Mouse (Mus musculus): Measurements from ENCODE around the gene Ndst2. TPM values are rescaled to one million over a fixed set of nuclear protein-coding genes. Genes with fewer than 3 reads are reported as not detected.

Gene Ndst2
- polyA plus RNA-seq, 1 experiment from 2014 or later, result 24.5 TPM

GRCm38 (mm10) chr14:20694185-20694883, 40.0 kb downstream of the Ndst2 start:
- peaks cover 57% of the 10 kb centered on the region for H3K36me3 ChIP-seq (replicated peaks)

DNA sequence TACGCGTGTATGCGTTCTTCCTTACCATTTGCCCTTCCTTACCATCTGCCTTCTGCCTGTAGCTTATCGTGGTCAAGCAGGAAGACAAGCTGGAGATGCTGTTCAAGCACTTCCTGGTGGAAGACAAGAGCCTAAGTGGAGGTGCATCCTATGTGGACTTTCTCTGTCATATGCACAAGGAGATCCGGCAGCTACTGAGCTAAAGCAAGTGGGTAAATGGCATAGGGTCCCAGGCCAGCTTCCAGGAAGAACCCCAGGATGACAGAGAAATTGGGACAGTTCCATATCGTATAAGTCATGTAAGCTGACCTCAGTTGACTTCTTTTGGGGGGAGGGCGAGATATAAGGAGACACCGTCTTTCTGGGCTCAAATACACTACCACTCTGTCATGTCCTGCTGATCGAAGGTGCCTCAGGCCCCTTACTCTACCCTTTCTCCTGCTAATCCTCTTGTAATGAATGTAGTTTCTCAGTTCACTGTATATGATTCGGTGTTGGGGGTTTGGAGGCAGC, 40.7 kb downstream of the Ndst2 start:
- H3K36me3 ChIP-seq (replicated peaks), result peaks cover 61% of the 10 kb centered on the region
- H3K4me2 ChIP-seq, result no peak overlapping the region
- H3K9me3 ChIP-seq, result no peaks in the 10 kb centered on the region
- no peak overlapping the region for H3K9ac ChIP-seq
- 94% methylated on average over 10 of the region's 10 CpGs for WGBS
- no peak overlapping the region for H3K4me3 ChIP-seq (replicated peaks)
- H3K4me1 ChIP-seq, result peaks cover 36% of the 10 kb centered on the region
- ATAC-seq (ENCODE audit: low FRiP score), result no peak
- no peak overlapping the region for H3K27ac ChIP-seq
- no peaks in the 10 kb centered on the region for H3K27me3 ChIP-seq

More at GRCm38 (mm10) chr14:20694185-20694883, 40.0 kb downstream of the Ndst2 start:
- peak; percentile 58 for ATAC-seq (ENCODE audit: low FRiP score)
- WGBS, result 50% methylated on average over 13 of the region's 13 CpGs
- no peaks in the 10 kb centered on the region for H3K27me3 ChIP-seq
- H3K4me2 ChIP-seq, result peak overlapping the region; percentile 68
- H3K9ac ChIP-seq, result peak overlapping the region; percentile 85
- no peaks in the 10 kb centered on the region for H3K9me3 ChIP-seq
- H3K4me3 ChIP-seq (replicated peaks), result peak overlapping the region; percentile 81
- peak overlapping the region; percentile 96 for H3K27ac ChIP-seq
- H3K4me1 ChIP-seq, result peaks cover 42% of the 10 kb centered on the region

GRCm38 (mm10) chr14:20691772-20692171, 42.6 kb downstream of the Ndst2 start:
- Histone ChIP-seq H3K4me1 (peaks cover 19% of the 10 kb centered on the region), H3K9ac (no peak overlapping the region), H3K4me3 (replicated peaks) (no peak overlapping the region), H3K4me2 (no peak overlapping the region), H3K27me3 (no peaks in the 10 kb centered on the region), H3K36me3 (replicated peaks) (peaks cover 73% of the 10 kb centered on the region), H3K27ac (no peak overlapping the region), H3K9me3 (no peaks in the 10 kb centered on the region)
- ATAC-seq (ENCODE audit: low FRiP score), result no peak
- 95% methylated on average over 6 of the region's 6 CpGs for WGBS

- Histone ChIP-seq H3K4me1 (no peaks in the 10 kb centered on the region), H3K9me3 (no peaks in the 10 kb centered on the region), H3K27me3 (no peaks in the 10 kb centered on the region), H3K4me3 (replicated peaks) (no peak overlapping the region), H3K36me3 (replicated peaks) (peaks cover 98% of the 10 kb centered on the region), H3K4me2 (no peak overlapping the region), H3K27ac (no peak overlapping the region), H3K9ac (no peak overlapping the region)
- no peak for ATAC-seq (ENCODE audit: low FRiP score)
- 91% methylated on average over 2 of the region's 2 CpGs for WGBS
Measured at GRCm38 (mm10) chr14:20689009-20689408, 45.4 kb downstream of the Ndst2 start.

GRCm38 (mm10) chr14:20686576-20686975, 47.8 kb downstream of the Ndst2 start:
- Histone ChIP-seq H3K4me1 (no peaks in the 10 kb centered on the region), H3K27me3 (no peaks in the 10 kb centered on the region), H3K27ac (no peak overlapping the region), H3K9ac (no peak overlapping the region), H3K36me3 (replicated peaks) (peaks cover 99% of the 10 kb centered on the region), H3K4me3 (replicated peaks) (no peak overlapping the region), H3K9me3 (no peaks in the 10 kb centered on the region), H3K4me2 (no peak overlapping the region)
- no peak for ATAC-seq (ENCODE audit: low FRiP score)
- WGBS, result 97% methylated on average over 3 of the region's 3 CpGs

- WGBS, result 79% methylated on average over 3 of the region's 3 CpGs
- H3K36me3 ChIP-seq (replicated peaks), result peaks cover 97% of the 10 kb centered on the region
- no peak overlapping the region for H3K27ac ChIP-seq
- no peaks in the 10 kb centered on the region for H3K4me1 ChIP-seq
- no peak overlapping the region for H3K9ac ChIP-seq
- no peak for ATAC-seq (ENCODE audit: low FRiP score)
- no peaks in the 10 kb centered on the region for H3K9me3 ChIP-seq
- no peak overlapping the region for H3K4me3 ChIP-seq (replicated peaks)
- H3K27me3 ChIP-seq, result no peaks in the 10 kb centered on the region
- H3K4me2 ChIP-seq, result no peak overlapping the region
Measured at GRCm38 (mm10) chr14:20682498-20682897, 51.9 kb downstream of the Ndst2 start.

- H3K27ac ChIP-seq, result no peak overlapping the region
- H3K27me3 ChIP-seq, result no peaks in the 10 kb centered on the region
- 95% methylated on average over 2 of the region's 2 CpGs for WGBS
- H3K4me1 ChIP-seq, result no peaks in the 10 kb centered on the region
- no peaks in the 10 kb centered on the region for H3K9me3 ChIP-seq
- no peak overlapping the region for H3K9ac ChIP-seq
- no peak for ATAC-seq (ENCODE audit: low FRiP score)
- no peak overlapping the region for H3K4me3 ChIP-seq (replicated peaks)
- H3K36me3 ChIP-seq (replicated peaks), result peaks cover 96% of the 10 kb centered on the region
- H3K4me2 ChIP-seq, result no peak overlapping the region
Measured at GRCm38 (mm10) chr14:20681742-20682141, 52.6 kb downstream of the Ndst2 start.

DNA sequence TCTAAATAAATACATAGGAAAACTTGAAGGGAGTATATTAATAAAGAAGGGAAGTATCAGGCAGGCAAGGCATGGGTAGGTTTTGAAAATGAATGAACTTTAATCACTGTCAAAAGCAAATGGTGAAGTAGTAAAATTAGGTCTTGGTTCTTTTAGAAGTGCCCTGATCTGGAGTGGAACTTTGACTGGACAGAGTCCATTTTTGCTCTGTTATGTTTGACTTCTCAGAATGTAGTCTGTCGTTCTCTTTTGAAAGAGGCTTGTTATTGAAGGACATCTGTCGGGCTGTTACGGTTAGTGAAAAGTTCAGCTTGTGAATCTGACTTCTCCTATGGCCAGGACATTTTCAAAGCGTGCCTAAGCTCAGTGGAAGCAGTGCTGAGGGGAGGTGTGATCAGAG, 56.5 kb downstream of the Ndst2 start:
- Histone ChIP-seq H3K4me2 (no peak overlapping the region), H3K9ac (no peak overlapping the region), H3K36me3 (replicated peaks) (peaks cover 70% of the 10 kb centered on the region), H3K27ac (no peak overlapping the region), H3K9me3 (no peaks in the 10 kb centered on the region), H3K27me3 (no peaks in the 10 kb centered on the region), H3K4me3 (replicated peaks) (no peak overlapping the region), H3K4me1 (peaks cover 14% of the 10 kb centered on the region)
- 94% methylated on average over 4 of the region's 4 CpGs for WGBS
- no peak for ATAC-seq (ENCODE audit: low FRiP score)

DNA sequence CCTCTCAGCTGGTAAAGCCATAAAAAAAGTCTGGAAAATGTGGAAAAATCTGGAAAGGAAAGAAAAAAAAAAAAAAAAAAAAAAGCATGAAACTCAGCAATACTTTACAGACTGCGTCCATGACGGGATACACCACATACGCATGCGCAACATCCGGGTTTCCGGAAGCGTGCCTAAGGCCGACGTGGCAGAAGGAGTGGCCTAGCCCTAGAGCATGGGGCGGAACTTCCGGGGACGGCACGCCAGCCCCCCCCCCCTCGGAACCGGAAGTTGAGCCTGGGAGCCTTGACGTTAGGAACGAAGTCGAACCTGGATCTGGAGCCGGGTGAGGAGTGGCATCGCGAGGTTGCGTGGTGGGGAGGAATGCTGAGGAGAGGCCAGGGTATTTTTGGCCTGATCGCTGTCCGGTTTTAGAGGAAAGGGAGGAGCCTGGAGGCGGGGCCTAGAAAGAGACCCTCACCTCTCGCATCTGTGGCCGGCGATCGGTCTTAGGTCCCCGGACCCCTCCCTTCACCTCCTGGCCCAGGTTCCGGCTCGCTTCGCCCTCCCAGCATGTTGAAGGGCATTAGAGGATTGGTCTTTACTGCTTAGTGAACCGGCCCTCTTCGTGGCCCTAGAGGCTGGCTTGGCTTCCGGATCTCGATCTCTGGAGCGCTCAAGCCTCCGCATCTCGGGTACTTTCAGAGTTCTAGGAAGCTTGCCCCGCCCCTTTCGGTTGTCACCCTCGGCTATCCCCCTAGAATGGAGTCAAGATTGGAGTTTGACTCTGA, 60.1 kb downstream of the Ndst2 start, which contains the start of gene Sec24c:
Gene Sec24c (plus strand): TSS at position 245 of the 770 bp plus-strand sequence.
- peak within 1 kb of the TSS; percentile 84 for H3K27ac ChIP-seq
- H3K36me3 ChIP-seq (replicated peaks), result peaks cover 35% of the 10 kb centered on the region
- no peaks in the 10 kb centered on the region for H3K9me3 ChIP-seq

GRCm38 (mm10) chr14:20673735-20674063, 60.7 kb downstream of the Ndst2 start:
- Histone ChIP-seq H3K4me3 (replicated peaks) (peak overlapping the region; percentile 80), H3K4me1 (peaks cover 14% of the 10 kb centered on the region), H3K27me3 (peaks cover 14% of the 10 kb centered on the region; the same call in 1 of the 2 replicates), H3K9ac (no peak overlapping the region), H3K9me3 (no peaks in the 10 kb centered on the region), H3K27ac (no peak overlapping the region), H3K4me2 (peak overlapping the region; percentile 70), H3K36me3 (replicated peaks) (peaks cover 29% of the 10 kb centered on the region)
- peak; percentile 78 for ATAC-seq (ENCODE audit: low FRiP score)
- 13% methylated on average over 13 of the region's 13 CpGs for WGBS

More for the DNA sequence above, 60.1 kb downstream of the Ndst2 start, which contains the start of gene Sec24c:
- Histone ChIP-seq H3K4me3 (replicated peaks) (peak within 1 kb of the TSS; percentile 80), H3K27me3 (peaks cover 9% of the 10 kb centered on the region; the same call in 1 of the 2 replicates), H3K4me2 (peak within 1 kb of the TSS; percentile 87), H3K9ac (peak within 1 kb of the TSS; percentile 82), H3K4me1 (peaks cover 14% of the 10 kb centered on the region)
- peak; percentile 98 for ATAC-seq (ENCODE audit: low FRiP score)
- 1% methylated on average over 43 of the region's 43 CpGs for WGBS
